In genomic region chr5:112730604-112731003, GRCm38 (mm10) we compare ENCODE assay signal across 23 mouse cellular contexts.
A peak's percentile ranks its signal among the peaks of the same experiment; 100 is the strongest.
DNase-seq lines count a peak whose midpoint lies in the region; ATAC-seq and TF ChIP-seq lines count a peak whose summit lies in the region.
"Had no signal": no experiment of that assay in that cellular context is flagged by ENCODE, and none has a peak within 500 bp of the region (broad histone marks: within the 10 kb centered on the region; RNA-seq: fewer than 3 reads in every experiment).

No protein-coding gene starts in this region.

- no peak for TF ChIP-seq CTCF in layer of hippocampus, adult 2 months (conservative IDR thresholded peaks at IDR 0.05)

- H3K4me3 ChIP-seq in forebrain, embryonic 14.5 days (ENCODE audit: low read depth, low read length): no peak overlapping the region
- H3K4me3 ChIP-seq in forebrain, embryonic 11.5 days (ENCODE audit: low read depth, low read length): no peak overlapping the region
- H3K4me3 ChIP-seq in layer of hippocampus, adult 2 months: no peak overlapping the region
- H3K4me3 ChIP-seq: embryonic facial prominence, embryonic 15.5 days; heart, embryonic 10.5 days; hindbrain, embryonic 13.5 days; limb, embryonic 13.5 days; lung, embryonic 15.5 days; midbrain, embryonic 12.5 days; myocyte; neural tube, embryonic 15.5 days; stomach, embryonic 15.5 days had no signal

- no peak; the same call in 1 of the 2 replicates for ATAC-seq in forebrain, embryonic 14.5 days
- no peak for ATAC-seq in forebrain, embryonic 11.5 days (replicated peaks; ENCODE audit: low FRiP score)
- ATAC-seq: intestine, embryonic 16.5 days had no signal

- peak; percentile 76 for DNase-seq in forebrain, embryonic 14.5 days (ENCODE audit: low spot score)
- DNase-seq in forebrain, embryonic 11.5 days (ENCODE audit: low spot score): no peak
- DNase-seq in layer of hippocampus, adult 2 months (ENCODE audit: low spot score in 2 of 2): no peak
- DNase-seq in layer of hippocampus, adult 8-10 months (ENCODE audit: low spot score in 2 of 2): no peak
- peak; percentile 64 for DNase-seq in cerebellum, adult 11-12 months
- DNase-seq in cerebellum, postnatal 14 days: peak; percentile 92 to 94
- DNase-seq in embryo, embryonic 11 days: no peak
- DNase-seq in neural tube, embryonic 10.5 days (ENCODE audit: extremely low spot score, low spot score): no peak
- DNase-seq: adrenal gland, postnatal 25 days; kidney, postnatal 4 days; thymus, adult 2 months had no signal

- H3K27me3 ChIP-seq in forebrain, embryonic 14.5 days (replicated peaks; ENCODE audit: control insufficient read depth, insufficient read depth, low read length): no peaks in the 10 kb centered on the region
- no peaks in the 10 kb centered on the region for H3K27me3 ChIP-seq in forebrain, embryonic 11.5 days (ENCODE audit: control insufficient read depth, insufficient read depth, low read length)
- H3K27me3 ChIP-seq: embryonic facial prominence, embryonic 15.5 days; limb, embryonic 13.5 days; lung, embryonic 15.5 days; midbrain, embryonic 12.5 days; neural tube, embryonic 15.5 days; stomach, embryonic 15.5 days had no signal

- H3K9me3 ChIP-seq in forebrain, embryonic 14.5 days (replicated peaks; ENCODE audit: control insufficient read depth, low read length): no peaks in the 10 kb centered on the region
- H3K9me3 ChIP-seq in forebrain, embryonic 11.5 days (ENCODE audit: control insufficient read depth, low read length): no peaks in the 10 kb centered on the region
- H3K9me3 ChIP-seq: embryonic facial prominence, embryonic 15.5 days; heart, embryonic 10.5 days; hindbrain, embryonic 13.5 days; limb, embryonic 13.5 days; lung, embryonic 15.5 days; midbrain, embryonic 12.5 days; neural tube, embryonic 15.5 days; stomach, embryonic 15.5 days had no signal

- peaks cover 6% of the 10 kb centered on the region for H3K4me1 ChIP-seq in forebrain, embryonic 14.5 days (ENCODE audit: control insufficient read depth, insufficient read depth, low read length)
- H3K4me1 ChIP-seq in forebrain, embryonic 11.5 days (replicated peaks; ENCODE audit: control insufficient read depth, insufficient read depth, low read length): no peaks in the 10 kb centered on the region; the same call in 1 of the 2 replicates
- H3K4me1 ChIP-seq: embryonic facial prominence, embryonic 15.5 days; limb, embryonic 13.5 days; lung, embryonic 15.5 days; stomach, embryonic 15.5 days had no signal

- 52% methylated on average over 10 of the region's 10 CpGs for WGBS in forebrain, embryonic 14.5 days
- WGBS in forebrain, embryonic 11.5 days: 81% methylated on average over 10 of the region's 10 CpGs

- H3K4me2 ChIP-seq in forebrain, embryonic 14.5 days (ENCODE audit: low read length): no peak overlapping the region
- H3K4me2 ChIP-seq in forebrain, embryonic 11.5 days (ENCODE audit: low read depth, low read length, severe bottlenecking): no peak overlapping the region
- H3K4me2 ChIP-seq: embryonic facial prominence, embryonic 15.5 days; hindbrain, embryonic 13.5 days; limb, embryonic 13.5 days; lung, embryonic 15.5 days; midbrain, embryonic 12.5 days; neural tube, embryonic 15.5 days; stomach, embryonic 15.5 days had no signal

- no peak overlapping the region for H3K27ac ChIP-seq in forebrain, embryonic 14.5 days (ENCODE audit: low read depth, low read length)
- H3K27ac ChIP-seq in forebrain, embryonic 11.5 days (ENCODE audit: low read depth, low read length): no peak overlapping the region
- peak overlapping the region; percentile 69 for H3K27ac ChIP-seq in layer of hippocampus, adult 2 months
- H3K27ac ChIP-seq: embryonic facial prominence, embryonic 15.5 days; heart, embryonic 10.5 days; hindbrain, embryonic 13.5 days; limb, embryonic 13.5 days; liver, embryonic 14.5 days; lung, embryonic 15.5 days; midbrain, embryonic 12.5 days; neural tube, embryonic 15.5 days; stomach, embryonic 15.5 days had no signal

- no peak overlapping the region for H3K9ac ChIP-seq in forebrain, embryonic 14.5 days (ENCODE audit: low read length)
- H3K9ac ChIP-seq in forebrain, embryonic 11.5 days (ENCODE audit: low read length): no peak overlapping the region
- H3K9ac ChIP-seq: embryonic facial prominence, embryonic 15.5 days; hindbrain, embryonic 13.5 days; limb, embryonic 13.5 days; liver, embryonic 14.5 days; lung, embryonic 15.5 days; midbrain, embryonic 12.5 days; neural tube, embryonic 15.5 days; stomach, embryonic 15.5 days had no signal

- H3K36me3 ChIP-seq in forebrain, embryonic 14.5 days (ENCODE audit: control insufficient read depth, insufficient read depth, low read length): no peaks in the 10 kb centered on the region
- H3K36me3 ChIP-seq in forebrain, embryonic 11.5 days (ENCODE audit: control insufficient read depth, insufficient read depth, low read length): no peaks in the 10 kb centered on the region
- H3K36me3 ChIP-seq: embryonic facial prominence, embryonic 15.5 days; G1E; hindbrain, embryonic 13.5 days; limb, embryonic 13.5 days; lung, embryonic 15.5 days; midbrain, embryonic 12.5 days; neural tube, embryonic 15.5 days; stomach, embryonic 15.5 days had no signal

Comparison
In these comparisons a context has a peak if more than half of its experiments do, and no peak if none do; other contexts are left out.
1. DNase-seq: peak in forebrain, embryonic 14.5 days (single experiment), cerebellum, adult 11-12 months (single experiment) and cerebellum, postnatal 14 days (2 of 2); none in forebrain, embryonic 11.5 days (single experiment), layer of hippocampus, adult 2 months (0 of 2), layer of hippocampus, adult 8-10 months (0 of 2), embryo, embryonic 11 days (single experiment) and neural tube, embryonic 10.5 days (single experiment).